Mouse (Mus musculus) ovary, postnatal 14 days (tissue): ENCODE results near the gene Fbxw8.

Source experiments
- DNase-seq: peaks from one replicate; pipeline ENCODE4 v3.0.0; 2022; ENCODE audit warnings: low spot score

Fbxw8 gene

GRCm38 (mm10) chr5:118015669-118016068 is 139.6 kb downstream of the Fbxw8 start:
- no peak for DNase-seq

GRCm38 (mm10) chr5:118015028-118015427 is 140.2 kb downstream of the Fbxw8 start:
- DNase-seq: peak; percentile 38
